Mouse (Mus musculus) liver, embryonic 15.5 days (tissue): Measurements from ENCODE around the gene Clhc1. TPM values are rescaled to one million over a fixed set of nuclear protein-coding genes. Genes with fewer than 3 reads are reported as not detected.

Source experiments
- ATAC-seq: fragments of 200-750 bp; cut with Nextera tagmentation; 2 replicates; pipeline ENCODE4 v1.8.0; 2017; ENCODE audit warnings: moderate number of reproducible peaks, mild to moderate bottlenecking, moderate library complexity; ENCODE audit not compliant: insufficient read depth
- H3K27ac ChIP-seq: fragments of 300-500 bp; sonication (generic); replicated peaks from 2 replicates; pipeline ENCODE4 v1.5.1; 2015; ENCODE audit warnings: mild to moderate bottlenecking, inconsistent platforms
- H3K27me3 ChIP-seq: fragments of 300-500 bp; sonication (generic); 2 replicates; pipeline ENCODE4 v1.6.1; 2015; ENCODE audit warnings: mild to moderate bottlenecking, inconsistent platforms
- H3K36me3 ChIP-seq: fragments of 300-500 bp; sonication (generic); replicated peaks from 2 replicates; pipeline ENCODE4 v1.6.1; 2015; ENCODE audit warnings: moderate library complexity, mild to moderate bottlenecking, inconsistent platforms
- H3K4me1 ChIP-seq: fragments of 300-500 bp; sonication (generic); replicated peaks from 2 replicates; pipeline ENCODE4 v1.6.1; 2015; ENCODE audit warnings: inconsistent platforms
- H3K4me2 ChIP-seq: fragments of 300-500 bp; sonication (generic); 2 replicates; pipeline ENCODE4 v1.6.1; 2015; ENCODE audit warnings: moderate library complexity, mild to moderate bottlenecking, inconsistent platforms
- H3K4me3 ChIP-seq: fragments of 300-500 bp; sonication (generic); replicated peaks from 2 replicates; pipeline ENCODE4 v1.5.1; 2015; ENCODE audit warnings: mild to moderate bottlenecking, inconsistent platforms
- H3K9ac ChIP-seq: fragments of 300-500 bp; sonication (generic); 2 replicates; pipeline ENCODE4 v1.6.1; 2015; ENCODE audit warnings: moderate library complexity, mild to moderate bottlenecking, inconsistent platforms
- H3K9me3 ChIP-seq: fragments of 300-500 bp; sonication (generic); replicated peaks from 2 replicates; pipeline ENCODE4 v1.6.1; 2016; ENCODE audit warnings: inconsistent platforms
- WGBS: fragments of 180-500 bp; shearing (Covaris S2); methylation state at CpG from one replicate; pipeline ENCODE4 v1.1.7; 2015; ENCODE audit warnings: mixed read lengths; ENCODE audit not compliant: insufficient replicate concordance; 5-methylcytosine and 5-hydroxymethylcytosine counted together
- polyA plus RNA-seq: library from polyadenylated mRNA; unstranded; fragments of >200 nt; fragmentation: Nextera tagmentation; extraction: Ambion mirVana; gene quantifications from 2 replicates; pipeline ENCODE4 v1.2.1, GENCODE M21; 2015

The Clhc1 gene
- polyA plus RNA-seq, 1 experiment from 2014 or later = 0.08 TPM

- Histone ChIP-seq H3K27ac (no peak overlapping the region), H3K9me3 (no peaks in the 10 kb centered on the region), H3K4me3 (no peak overlapping the region), H3K4me2 (no peak overlapping the region), H3K9ac (no peak overlapping the region), H3K27me3 (no peaks in the 10 kb centered on the region), H3K4me1 (no peaks in the 10 kb centered on the region), H3K36me3 (no peaks in the 10 kb centered on the region)
- 50% methylated on average over 2 of the region's 2 CpGs for WGBS
- ATAC-seq = no peak
Measured at GRCm38 (mm10) chr11:29572656-29573055, 24.9 kb downstream of the Clhc1 start.

GRCm38 (mm10) chr11:29579610-29580009 lies 31.9 kb downstream of the Clhc1 start:
- ATAC-seq = no peak
- Histone ChIP-seq H3K4me3 (no peak overlapping the region), H3K9me3 (no peaks in the 10 kb centered on the region), H3K27ac (no peak overlapping the region), H3K9ac (no peak overlapping the region), H3K27me3 (no peaks in the 10 kb centered on the region), H3K36me3 (no peaks in the 10 kb centered on the region), H3K4me1 (no peaks in the 10 kb centered on the region), H3K4me2 (no peak overlapping the region)

- H3K9me3 ChIP-seq = no peaks in the 10 kb centered on the region
- no peaks in the 10 kb centered on the region for H3K36me3 ChIP-seq
- H3K4me1 ChIP-seq = no peaks in the 10 kb centered on the region
- no peak for ATAC-seq
- no peak overlapping the region for H3K4me2 ChIP-seq
- H3K9ac ChIP-seq = no peak overlapping the region
- H3K27me3 ChIP-seq = no peaks in the 10 kb centered on the region
- no peak overlapping the region for H3K4me3 ChIP-seq
- H3K27ac ChIP-seq = no peak overlapping the region
Measured at GRCm38 (mm10) chr11:29595217-29595616, 47.5 kb downstream of the Clhc1 start.

- Histone ChIP-seq H3K4me2 (no peak overlapping the region), H3K4me1 (no peaks in the 10 kb centered on the region), H3K9ac (no peak overlapping the region), H3K27me3 (no peaks in the 10 kb centered on the region), H3K4me3 (no peak overlapping the region), H3K9me3 (no peaks in the 10 kb centered on the region), H3K27ac (no peak overlapping the region), H3K36me3 (no peaks in the 10 kb centered on the region)
- no peak for ATAC-seq
Measured at GRCm38 (mm10) chr11:29597159-29597558, 49.4 kb downstream of the Clhc1 start.

GRCm38 (mm10) chr11:29599000-29599399 lies 51.2 kb downstream of the Clhc1 start:
- Histone ChIP-seq H3K4me2 (no peak overlapping the region), H3K27ac (no peak overlapping the region), H3K4me1 (no peaks in the 10 kb centered on the region), H3K9ac (no peak overlapping the region), H3K4me3 (no peak overlapping the region), H3K36me3 (no peaks in the 10 kb centered on the region), H3K27me3 (no peaks in the 10 kb centered on the region), H3K9me3 (no peaks in the 10 kb centered on the region)
- ATAC-seq = no peak

GRCm38 (mm10) chr11:29603581-29603980 lies 55.8 kb downstream of the Clhc1 start:
- no peak overlapping the region for H3K4me3 ChIP-seq
- WGBS = 63% methylated on average over 2 of the region's 2 CpGs
- no peak overlapping the region for H3K27ac ChIP-seq
- no peak for ATAC-seq
- no peak overlapping the region for H3K9ac ChIP-seq
- no peaks in the 10 kb centered on the region for H3K27me3 ChIP-seq
- no peaks in the 10 kb centered on the region for H3K36me3 ChIP-seq
- H3K4me1 ChIP-seq = no peaks in the 10 kb centered on the region
- H3K9me3 ChIP-seq = no peaks in the 10 kb centered on the region
- no peak overlapping the region for H3K4me2 ChIP-seq

- Histone ChIP-seq H3K4me3 (no peak overlapping the region), H3K4me1 (0 out of 2 replicates have a peak, but pooled peaks cover 3% of the 10 kb centered on the region), H3K9ac (no peak overlapping the region), H3K36me3 (no peaks in the 10 kb centered on the region), H3K4me2 (no peak overlapping the region), H3K27me3 (no peaks in the 10 kb centered on the region), H3K9me3 (no peaks in the 10 kb centered on the region), H3K27ac (no peak overlapping the region)
- ATAC-seq = no peak
- WGBS = 48% methylated on average over 2 of the region's 2 CpGs
Measured at GRCm38 (mm10) chr11:29607465-29607990, 59.8 kb downstream of the Clhc1 start.

GRCm38 (mm10) chr11:29609756-29610468 lies 62.2 kb downstream of the Clhc1 start:
- Histone ChIP-seq H3K27me3 (no peaks in the 10 kb centered on the region), H3K4me2 (no peak overlapping the region), H3K36me3 (no peaks in the 10 kb centered on the region), H3K4me3 (no peak overlapping the region), H3K9me3 (no peaks in the 10 kb centered on the region), H3K27ac (no peak overlapping the region), H3K9ac (no peak overlapping the region), H3K4me1 (peaks cover 10% of the 10 kb centered on the region; the same call in 1 of the 2 replicates)
- no peak for ATAC-seq
- WGBS = 39% methylated on average over 5 of the region's 5 CpGs

GRCm38 (mm10) chr11:29612007-29612406 lies 64.3 kb downstream of the Clhc1 start:
- H3K9ac ChIP-seq = no peak overlapping the region
- H3K9me3 ChIP-seq = no peaks in the 10 kb centered on the region
- H3K4me2 ChIP-seq = no peak overlapping the region
- H3K27ac ChIP-seq = no peak overlapping the region
- H3K4me3 ChIP-seq = no peak overlapping the region
- H3K4me1 ChIP-seq = peaks cover 10% of the 10 kb centered on the region; the same call in 1 of the 2 replicates
- no peaks in the 10 kb centered on the region for H3K36me3 ChIP-seq
- H3K27me3 ChIP-seq = no peaks in the 10 kb centered on the region
- ATAC-seq = no peak

GRCm38 (mm10) chr11:29613185-29613735 lies 65.5 kb downstream of the Clhc1 start:
- ATAC-seq = peak; percentile 33
- no peaks in the 10 kb centered on the region for H3K9me3 ChIP-seq
- 52% methylated on average over 4 of the region's 4 CpGs for WGBS

GRCm38 (mm10) chr11:29614217-29614924 lies 66.6 kb downstream of the Clhc1 start:
- Histone ChIP-seq H3K36me3 (no peaks in the 10 kb centered on the region), H3K27me3 (no peaks in the 10 kb centered on the region), H3K27ac (0 out of 2 replicates have a peak overlapping the region, but pooled peaks have one; percentile 14), H3K4me1 (peaks cover 10% of the 10 kb centered on the region; the same call in 1 of the 2 replicates), H3K9me3 (no peaks in the 10 kb centered on the region), H3K9ac (no peak overlapping the region), H3K4me3 (no peak overlapping the region), H3K4me2 (no peak overlapping the region; the same call in 1 of the 2 replicates)
- 51% methylated on average over 6 of the region's 6 CpGs for WGBS
- peak; percentile 46; the same call in 1 of the 2 replicates for ATAC-seq

More at GRCm38 (mm10) chr11:29613185-29613735, 65.5 kb downstream of the Clhc1 start:
- H3K4me3 ChIP-seq = no peak overlapping the region
- H3K27ac ChIP-seq = no peak overlapping the region
- peaks cover 10% of the 10 kb centered on the region; the same call in 1 of the 2 replicates for H3K4me1 ChIP-seq
- H3K27me3 ChIP-seq = no peaks in the 10 kb centered on the region
- no peak overlapping the region for H3K9ac ChIP-seq
- H3K36me3 ChIP-seq = no peaks in the 10 kb centered on the region
- H3K4me2 ChIP-seq = no peak overlapping the region
